Mouse (Mus musculus): Measurements from ENCODE around the gene Carm1. TPM values are rescaled to one million over a fixed set of nuclear protein-coding genes. Genes with fewer than 3 reads are reported as not detected.

Carm1 gene
- polyA plus RNA-seq, 1 experiment from 2014 or later, result 9.3 TPM

MicroRNA genes within 50 kb of the gene (microRNA counts, 519-probe panel; counts per million panel counts)
- 1,006 counts per million, percentile 5 among the panel's probes with 10 or more counts for microRNA mmu-miR-1946b

Small RNA genes within 50 kb of the gene (microRNA-seq; reads per million reads assigned to microRNA genes)
- gene Mir1946b, result not detected

Other genes starting within 250 kb of the Carm1 start
- 0.08 and 1.1 TPM in 2 replicates for gene Ap1m2, start 234.6 kb upstream of the Carm1 start, polyA plus RNA-seq (2015; fragmentation: Nextera tagmentation; extraction: Ambion mirVana)
- gene Slc44a2, start 226.2 kb upstream of the Carm1 start, polyA plus RNA-seq (2015; fragmentation: Nextera tagmentation; extraction: Ambion mirVana), result 16.9 TPM in 2 replicates
- gene Ilf3, start 179.0 kb upstream of the Carm1 start, polyA plus RNA-seq (2015; fragmentation: Nextera tagmentation; extraction: Ambion mirVana), result 34.9 and 37.2 TPM in 2 replicates
- gene Qtrt1, start 135.1 kb upstream of the Carm1 start, polyA plus RNA-seq (2015; fragmentation: Nextera tagmentation; extraction: Ambion mirVana), result 14.6 and 15.8 TPM in 2 replicates
- gene Dnm2, start 122.0 kb upstream of the Carm1 start, polyA plus RNA-seq (2015; fragmentation: Nextera tagmentation; extraction: Ambion mirVana), result 50.0 and 50.4 TPM in 2 replicates
- 27.3 and 29.8 TPM in 2 replicates for gene Tmed1, start 36.6 kb upstream of the Carm1 start, polyA plus RNA-seq (2015; fragmentation: Nextera tagmentation; extraction: Ambion mirVana)
- gene AB124611, start 20.7 kb upstream of the Carm1 start, polyA plus RNA-seq (2015; fragmentation: Nextera tagmentation; extraction: Ambion mirVana), result 9.6 and 11.3 TPM in 2 replicates
- 13.9 and 14.1 TPM in 2 replicates for gene Timm29, start 45.8 kb downstream of the Carm1 start, polyA plus RNA-seq (2015; fragmentation: Nextera tagmentation; extraction: Ambion mirVana)
- gene Yipf2, start 45.9 kb downstream of the Carm1 start, polyA plus RNA-seq (2015; fragmentation: Nextera tagmentation; extraction: Ambion mirVana), result 11.5 and 12.5 TPM in 2 replicates
- gene Smarca4, start 69.3 kb downstream of the Carm1 start, polyA plus RNA-seq (2015; fragmentation: Nextera tagmentation; extraction: Ambion mirVana), result 20.2 and 23.4 TPM in 2 replicates
- 23.9 and 29.3 TPM in 2 replicates for gene Ldlr, start 176.6 kb downstream of the Carm1 start, polyA plus RNA-seq (2015; fragmentation: Nextera tagmentation; extraction: Ambion mirVana)
- gene Spc24, start 213.4 kb downstream of the Carm1 start, polyA plus RNA-seq (2015; fragmentation: Nextera tagmentation; extraction: Ambion mirVana), result 68.0 and 75.7 TPM in 2 replicates

Data from liver, embryonic 16.5 days (tissue).